8 mouse cellular contexts compared by ENCODE assay signal in genomic region chr12:101816810-101817209, GRCm38 (mm10). TPM values are rescaled to one million over a fixed set of nuclear protein-coding genes. Genes with fewer than 3 reads are reported as not detected.
DNase-seq lines count a peak whose midpoint lies in the region; ATAC-seq and TF ChIP-seq lines count a peak whose summit lies in the region.

No protein-coding gene starts in this region.

- TF ChIP-seq POLR2A in kidney, adult 2 months (IDR thresholded peaks at IDR 0.05; ENCODE audit: low read depth, low read length): no peak

- H3K4me1 ChIP-seq in kidney, adult 2 months (ENCODE audit: control insufficient read depth, insufficient read depth, low read length): peaks cover 5% of the 10 kb centered on the region; the same call in 1 of the 2 replicates

- no peaks in the 10 kb centered on the region for H3K36me3 ChIP-seq in kidney, adult 2 months (ENCODE audit: control insufficient read depth, insufficient read depth, low read length)

- H3K4me3 ChIP-seq in kidney, adult 2 months (ENCODE audit: insufficient read depth, low read depth, low read length): peak overlapping the region; percentile 23; the same call in 1 of the 2 replicates

- peak; percentile 38 for DNase-seq in kidney, adult 2 months
- no peak for DNase-seq in kidney, adult 11 months
- DNase-seq in Muller cell, postnatal 12 days (ENCODE audit: inconsistent ontology term): peak; percentile 11
- DNase-seq in adrenal gland, adult 8-10 months: no peak
- no peak for DNase-seq in layer of hippocampus, adult 8-10 months (ENCODE audit: low spot score in 2 of 2)
- DNase-seq in gastrocnemius, postnatal 4 days (ENCODE audit: low spot score in 2 of 2): no peak

- 0 out of 4 replicates have a peak, but pooled peaks have one; percentile 26 to 28 for ATAC-seq in hematopoietic stem cell, adult 5-6 weeks (replicated peaks in 1 of 2; ENCODE audit: insufficient read depth in 1 of 2, low FRiP score in 2 of 2, low TSS enrichment in 1 of 2, low read depth in 1 of 2, poor library complexity in 2 of 2, severe bottlenecking in 2 of 2)
- peak; percentile 73 for ATAC-seq in megakaryocyte-erythroid progenitor cell, adult 5-6 weeks (replicated peaks; ENCODE audit: low FRiP score, low TSS enrichment, poor library complexity, severe bottlenecking)

- WGBS in kidney, adult 2 months: 59% methylated on average over 5 of the region's 5 CpGs

- H3K27me3 ChIP-seq in kidney, adult 2 months (replicated peaks; ENCODE audit: control insufficient read depth, insufficient read depth, low read length): no peaks in the 10 kb centered on the region

- H3K27ac ChIP-seq in kidney, adult 2 months (ENCODE audit: insufficient read depth, low read depth, low read length): no peak overlapping the region

- TF ChIP-seq CTCF in kidney, adult 2 months (conservative IDR thresholded peaks at IDR 0.05; ENCODE audit: insufficient read depth, insufficient read length, low read depth, low read length): 0 out of 2 replicates have a peak, but pooled peaks have one; percentile 20

RNA-seq across cellular contexts. Expression of gene Fbln5, which starts 2.0 kb away (rescaled TPM):
- polyA plus RNA-seq in kidney, adult 2 months (2012; rRNA removed): 302 and 308 TPM in 2 replicates
- total RNA-seq in hematopoietic stem cell, adult 5-6 weeks (2017): not detected in 2 replicates
- total RNA-seq in megakaryocyte-erythroid progenitor cell, adult 5-6 weeks (2014; fragmentation: Nextera tagmentation): not detected in 2 replicates
- total RNA-seq in megakaryocyte-erythroid progenitor cell, adult 5-6 weeks (2017): not detected in 2 replicates
- 10 to 100 TPM; 37.6 to 66.7 (median 58.3) TPM for total RNA-seq in adrenal gland, adult 8-10 months (2022)
- 1 to 10 TPM; 4.7 to 7.6 (median 6.0) TPM for total RNA-seq in layer of hippocampus, adult 8-10 months (2022)
- 100 to 1,000 TPM in 1 of 2 experiments, 10 to 100 TPM in 1; 94.9 to 100 TPM for total RNA-seq in gastrocnemius, postnatal 4 days (2021)

Comparison
In these comparisons a context has a peak if more than half of its experiments do, and no peak if none do; other contexts are left out.
1. DNase-seq: peak in kidney, adult 2 months (single experiment) and Muller cell, postnatal 12 days (single experiment); none in kidney, adult 11 months (single experiment), adrenal gland, adult 8-10 months (single experiment), layer of hippocampus, adult 8-10 months (0 of 2) and gastrocnemius, postnatal 4 days (0 of 2).
2. RNA of gene Fbln5, which starts 2.0 kb away (total RNA-seq): 94.9 to 100 TPM in gastrocnemius, postnatal 4 days and 37.6 to 66.7 TPM in adrenal gland, adult 8-10 months; 4.7 to 7.6 TPM in layer of hippocampus, adult 8-10 months, not detected in hematopoietic stem cell, adult 5-6 weeks and not detected in megakaryocyte-erythroid progenitor cell, adult 5-6 weeks; every median in the first group is over 4 times any median in the second.